Mouse (Mus musculus): ENCODE measurements around the gene Caps2.

DNA sequence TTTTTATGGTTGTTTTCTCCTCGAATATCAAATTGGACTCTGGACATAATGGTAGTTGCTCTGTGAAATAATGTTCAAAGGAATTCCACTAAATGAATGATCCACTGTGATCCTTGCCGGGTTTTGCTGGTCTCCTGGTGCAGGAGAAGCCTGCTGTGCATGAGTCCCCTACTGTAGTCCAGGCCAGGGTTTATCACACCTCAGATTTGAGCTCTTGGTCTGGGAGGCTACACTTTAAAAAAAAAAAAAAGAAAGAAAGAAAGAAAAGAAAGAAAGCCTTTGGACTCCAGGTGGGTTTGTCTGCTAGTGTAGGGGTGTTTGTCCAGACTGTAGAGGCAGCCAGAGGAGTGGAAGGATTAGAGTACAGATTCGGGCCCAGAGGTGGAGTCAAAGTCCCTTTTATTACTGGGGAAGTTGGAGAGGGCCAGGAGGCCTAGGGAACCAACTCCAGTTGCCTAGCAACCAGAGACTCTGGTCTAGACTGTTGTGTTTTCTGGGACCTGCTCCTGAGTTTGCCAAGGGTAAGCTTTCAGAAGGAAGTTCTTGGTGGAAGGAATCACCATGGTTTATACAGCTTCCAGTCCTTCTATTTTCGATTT, at the start of gene Caps2:
- TF ChIP-seq POLR2A (IDR thresholded peaks at IDR 0.05; ENCODE audit: borderline replicate concordance, control insufficient read depth, low read depth, low read length): no peak
- no peak for TF ChIP-seq CTCF (IDR thresholded peaks at IDR 0.05; ENCODE audit: control insufficient read depth, insufficient read depth, low read length)

Measured in bone marrow, adult 2 months (tissue).